Mouse (Mus musculus) stomach, embryonic 16.5 days (tissue): ENCODE measurements around the gene Rhod. TPM values are rescaled to one million over a fixed set of nuclear protein-coding genes. Genes with fewer than 3 reads are reported as not detected.
"Not testable (repeated sequence)": the region's sequence is repeated elsewhere in the genome, so short reads cannot be mapped to it uniquely, and the experiment has no call there.

Source experiments
- ATAC-seq: fragments of 200-750 bp; cut with Nextera tagmentation; 2 replicates; pipeline ENCODE4 v1.8.0; 2017; ENCODE audit warnings: moderate number of reproducible peaks, moderate TSS enrichment; ENCODE audit not compliant: insufficient read depth, low FRiP score
- H3K27ac ChIP-seq: fragments of 300-500 bp; sonication (generic); 2 replicates; pipeline ENCODE4 v1.5.1; 2014; ENCODE audit warnings: low read length
- H3K27me3 ChIP-seq: fragments of 300-500 bp; sonication (generic); 2 replicates; pipeline ENCODE4 v1.6.1; 2014; ENCODE audit warnings: low read length, control low read depth, mixed read lengths; ENCODE audit not compliant: control insufficient read depth, insufficient read depth
- H3K36me3 ChIP-seq: fragments of 300-500 bp; sonication (generic); 2 replicates; pipeline ENCODE4 v1.6.1; 2014; ENCODE audit warnings: low read length; ENCODE audit not compliant: control insufficient read depth, insufficient read depth
- H3K4me1 ChIP-seq: fragments of 300-500 bp; sonication (generic); 2 replicates; pipeline ENCODE4 v1.6.1; 2014; ENCODE audit warnings: low read length, control low read depth, mixed read lengths; ENCODE audit not compliant: control insufficient read depth, insufficient read depth
- H3K4me2 ChIP-seq: fragments of 300-500 bp; sonication (generic); 2 replicates; pipeline ENCODE4 v1.6.1; 2014; ENCODE audit warnings: low read depth, low read length, mixed read lengths
- H3K4me3 ChIP-seq: fragments of 300-500 bp; sonication (generic); replicated peaks from 2 replicates; pipeline ENCODE4 v1.5.1; 2014; ENCODE audit warnings: mild to moderate bottlenecking, low read length
- H3K9ac ChIP-seq: fragments of 300-500 bp; sonication (generic); 2 replicates; pipeline ENCODE4 v1.6.1; 2014; ENCODE audit warnings: low read length
- H3K9me3 ChIP-seq: fragments of 300-500 bp; sonication (generic); replicated peaks from 2 replicates; pipeline ENCODE4 v1.6.1; 2016; ENCODE audit warnings: low read length, control low read depth; ENCODE audit not compliant: control insufficient read depth
- WGBS: fragments of 180-500 bp; shearing (Covaris S2); extraction: QIAGEN DNeasy Blood & Tissue Kit; methylation state at CpG from one replicate; pipeline ENCODE4 v1.1.7; 2014; 5-methylcytosine and 5-hydroxymethylcytosine counted together
- polyA plus RNA-seq: library from polyadenylated mRNA; unstranded; fragments of >200 nt; fragmentation: Nextera tagmentation; extraction: Ambion mirVana; gene quantifications from 2 replicates; pipeline ENCODE4 v1.2.1, GENCODE M21; 2015

The Rhod gene
- polyA plus RNA-seq, 1 experiment from 2014 or later, result 24.3 TPM

GRCm38 (mm10) chr19:4384322-4384721 lies 54.9 kb downstream of the Rhod start:
- Histone ChIP-seq H3K4me3 (no peak overlapping the region), H3K36me3 (0 out of 2 replicates have a peak, but pooled peaks cover 9% of the 10 kb centered on the region), H3K27ac (no peak overlapping the region), H3K9me3 (no peaks in the 10 kb centered on the region), H3K4me2 (no peak overlapping the region), H3K4me1 (no peaks in the 10 kb centered on the region), H3K27me3 (no peaks in the 10 kb centered on the region), H3K9ac (no peak overlapping the region)
- WGBS, result 54% methylated on average over 1 of the region's 1 CpGs
- ATAC-seq, result no peak

- Histone ChIP-seq H3K4me1 (no peaks in the 10 kb centered on the region), H3K36me3 (0 out of 2 replicates have a peak, but pooled peaks cover 10% of the 10 kb centered on the region), H3K9me3 (no peaks in the 10 kb centered on the region), H3K4me3 (no peak overlapping the region), H3K9ac (no peak overlapping the region), H3K27me3 (no peaks in the 10 kb centered on the region), H3K27ac (no peak overlapping the region), H3K4me2 (no peak overlapping the region)
- no peak for ATAC-seq
These were observed 55.9 kb downstream of the Rhod start for GRCm38 (mm10) chr19:4383306-4383705.

DNA sequence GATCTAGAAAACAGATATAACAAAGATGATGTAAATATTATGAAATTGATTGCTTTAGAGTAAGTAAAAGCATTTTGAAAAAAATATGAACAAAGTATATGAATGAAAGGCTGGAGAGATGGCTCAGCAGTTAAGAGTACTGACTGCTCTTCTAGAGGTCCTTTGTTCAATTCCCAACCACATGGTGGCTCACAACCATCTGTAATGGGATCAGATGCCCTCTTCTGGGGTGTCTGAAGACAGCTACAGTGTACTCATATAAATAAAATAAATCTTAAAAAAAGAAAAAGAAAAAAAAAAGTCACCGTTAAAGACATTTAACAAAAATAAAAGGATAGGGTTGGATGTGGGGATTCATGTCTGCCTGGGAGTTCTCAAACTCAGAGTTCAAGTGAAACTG lies 56.9 kb downstream of the Rhod start:
- not testable (repeated sequence) for H3K9ac ChIP-seq, H3K36me3 ChIP-seq, H3K9me3 ChIP-seq, H3K4me2 ChIP-seq, H3K27me3 ChIP-seq, H3K4me1 ChIP-seq, ATAC-seq, H3K4me3 ChIP-seq, H3K27ac ChIP-seq
- WGBS, result 71% methylated on average over 1 of the region's 1 CpGs

Other genes starting within 250 kb of the Rhod start
- 3.6 and 3.8 TPM in 2 replicates for gene Tbc1d10c, start 248.1 kb downstream of the Rhod start, polyA plus RNA-seq
- 727 and 779 TPM in 2 replicates for gene Ppp1ca, start 247.4 kb downstream of the Rhod start, polyA plus RNA-seq
- gene Rad9a, start 237.8 kb downstream of the Rhod start, polyA plus RNA-seq, result 26.2 and 26.7 TPM in 2 replicates
- gene Clcf1, start 225.2 kb downstream of the Rhod start, polyA plus RNA-seq, result 5.3 and 6.3 TPM in 2 replicates
- gene AC109138.7, start 225.1 kb downstream of the Rhod start, polyA plus RNA-seq, result not detected in 2 replicates
- 36.3 and 38.0 TPM in 2 replicates for gene Pold4, start 207.5 kb downstream of the Rhod start, polyA plus RNA-seq
- gene Ssh3, start 170.3 kb downstream of the Rhod start, polyA plus RNA-seq, result 44.5 and 53.2 TPM in 2 replicates
- gene Ankrd13d, start 156.3 kb downstream of the Rhod start, polyA plus RNA-seq, result 10.9 and 11.9 TPM in 2 replicates
- gene Grk2, start 133.2 kb downstream of the Rhod start, polyA plus RNA-seq, result 18.0 and 20.0 TPM in 2 replicates
- 35.9 and 37.0 TPM in 2 replicates for gene Kdm2a, start 41.1 kb downstream of the Rhod start, polyA plus RNA-seq
- gene Syt12, start 38.0 kb upstream of the Rhod start, polyA plus RNA-seq, result 0.75 and 0.96 TPM in 2 replicates
- 1.8 and 2.5 TPM in 2 replicates for gene 2010003K11Rik, start 59.2 kb upstream of the Rhod start, polyA plus RNA-seq
- gene Pcx, start 71.0 kb upstream of the Rhod start, polyA plus RNA-seq, result 24.0 and 30.0 TPM in 2 replicates
- gene Lrfn4, start 176.2 kb upstream of the Rhod start, polyA plus RNA-seq, result 2.1 and 2.5 TPM in 2 replicates
- 64.7 and 66.0 TPM in 2 replicates for gene Rce1, start 186.2 kb upstream of the Rhod start, polyA plus RNA-seq